Comparison of ENCODE assay signal across 11 mouse cellular contexts in genomic region chr11:74575940-74576339, GRCm38 (mm10). TPM values are rescaled to one million over a fixed set of nuclear protein-coding genes. Genes with fewer than 3 reads are reported as not detected.
DNase-seq lines count a peak whose midpoint lies in the region; ATAC-seq and TF ChIP-seq lines count a peak whose summit lies in the region.
"Had no signal": no experiment of that assay in that cellular context is flagged by ENCODE, and none has a peak within 500 bp of the region (broad histone marks: within the 10 kb centered on the region; RNA-seq: fewer than 3 reads in every experiment).

No protein-coding gene starts in this region.

- no peak for DNase-seq in hindbrain, postnatal 0 days (ENCODE audit: low spot score)
- no peak for DNase-seq in hindbrain, embryonic 10.5 days (ENCODE audit: low spot score)
- peak; percentile 37 for DNase-seq in liver, embryonic 13.5 days
- DNase-seq in adrenal gland, adult (ENCODE audit: inconsistent age in 2 of 2, low spot score in 1 of 2): no peak
- DNase-seq in kidney, postnatal 14 days: no peak
- DNase-seq in cerebellum, adult 8-10 months: no peak
- DNase-seq: thymus, postnatal 36 days had no signal

- H3K36me3 ChIP-seq in hindbrain, postnatal 0 days (ENCODE audit: insufficient read depth, low read length): no peaks in the 10 kb centered on the region
- H3K36me3 ChIP-seq in hindbrain, embryonic 10.5 days: no peaks in the 10 kb centered on the region
- H3K36me3 ChIP-seq in liver, embryonic 13.5 days: no peaks in the 10 kb centered on the region

- ATAC-seq in hindbrain, postnatal 0 days: 0 out of 2 replicates have a peak, but pooled peaks have one; percentile 50
- ATAC-seq in common myeloid progenitor, adult 5-6 weeks (replicated peaks; ENCODE audit: low read depth, poor library complexity, severe bottlenecking): peak; percentile 70
- ATAC-seq in liver, embryonic 13.5 days (ENCODE audit: low read depth): peak; percentile 53
- ATAC-seq in neutrophil, adult 5-6 weeks (ENCODE audit: extremely low read depth, insufficient number of reproducible peaks, low FRiP score, poor library complexity, severe bottlenecking): peak; percentile 47
- ATAC-seq: inflammation-experienced regulatory T-cells, adult 6 months had no signal

- H3K4me2 ChIP-seq in hindbrain, postnatal 0 days (ENCODE audit: low read depth, low read length): no peak overlapping the region
- peak overlapping the region; percentile 65 for H3K4me2 ChIP-seq in liver, embryonic 13.5 days

- no peaks in the 10 kb centered on the region for H3K27me3 ChIP-seq in hindbrain, postnatal 0 days (ENCODE audit: insufficient read depth, low read length)
- H3K27me3 ChIP-seq in hindbrain, embryonic 10.5 days (ENCODE audit: insufficient read depth, poor library complexity, severe bottlenecking): no peaks in the 10 kb centered on the region
- H3K27me3 ChIP-seq in liver, embryonic 13.5 days: no peaks in the 10 kb centered on the region

- H3K4me3 ChIP-seq in hindbrain, postnatal 0 days (ENCODE audit: low read length): no peak overlapping the region
- H3K4me3 ChIP-seq in hindbrain, embryonic 10.5 days: no peak overlapping the region
- no peak overlapping the region for H3K4me3 ChIP-seq in liver, embryonic 13.5 days (replicated peaks)

- WGBS in hindbrain, postnatal 0 days: 55% methylated on average over 3 of the region's 3 CpGs
- 80% methylated on average over 3 of the region's 3 CpGs for WGBS in hindbrain, embryonic 10.5 days
- 29% methylated on average over 3 of the region's 3 CpGs for WGBS in liver, embryonic 13.5 days (ENCODE audit: insufficient replicate concordance)

- no peak overlapping the region for H3K9ac ChIP-seq in hindbrain, postnatal 0 days (replicated peaks; ENCODE audit: low read length)
- peak overlapping the region; percentile 69 for H3K9ac ChIP-seq in liver, embryonic 13.5 days

- H3K4me1 ChIP-seq in hindbrain, postnatal 0 days (ENCODE audit: insufficient read depth, low read length): no peaks in the 10 kb centered on the region
- peaks cover 11% of the 10 kb centered on the region for H3K4me1 ChIP-seq in hindbrain, embryonic 10.5 days (replicated peaks)
- H3K4me1 ChIP-seq in liver, embryonic 13.5 days (replicated peaks): peaks cover 96% of the 10 kb centered on the region

- H3K9me3 ChIP-seq in hindbrain, postnatal 0 days (ENCODE audit: low read length): no peaks in the 10 kb centered on the region
- H3K9me3 ChIP-seq in hindbrain, embryonic 10.5 days: no peaks in the 10 kb centered on the region
- no peaks in the 10 kb centered on the region for H3K9me3 ChIP-seq in liver, embryonic 13.5 days (replicated peaks)

- no peak for TF ChIP-seq CTCF in hindbrain, postnatal 0 days (IDR thresholded peaks at IDR 0.05; ENCODE audit: low read depth)

- no peak overlapping the region for H3K27ac ChIP-seq in hindbrain, postnatal 0 days
- H3K27ac ChIP-seq in hindbrain, embryonic 10.5 days: no peak overlapping the region
- H3K27ac ChIP-seq in liver, embryonic 13.5 days: peak overlapping the region; percentile 99
- H3K27ac ChIP-seq: macrophage had no signal

RNA-seq across cellular contexts. Expression of gene Rap1gap2, which starts 34.8 kb away (rescaled TPM):
- total RNA-seq in hindbrain, postnatal 0 days (2014; rRNA removed): 48.5 and 55.5 TPM in 2 replicates
- polyA plus RNA-seq in hindbrain, postnatal 0 days (2015; fragmentation: Nextera tagmentation; extraction: Ambion mirVana): 9.9 and 11.1 TPM in 2 replicates
- polyA plus RNA-seq in hindbrain, embryonic 10.5 days (2016; fragmentation: Nextera tagmentation; extraction: Ambion mirVana): 1.5 and 1.6 TPM in 2 replicates
- 2.0 TPM in 2 replicates for total RNA-seq in common myeloid progenitor, adult 5-6 weeks (2017)
- polyA plus RNA-seq in liver, embryonic 13.5 days (2015; fragmentation: Nextera tagmentation; extraction: Ambion mirVana): 0.77 and 0.82 TPM in 2 replicates
- total RNA-seq in neutrophil, adult 5-6 weeks (2017): 34.8 and 39.7 TPM in 2 replicates

RNA-seq across cellular contexts. Expression of gene Ccdc92b, which starts 43.5 kb away (rescaled TPM):
- 16.8 and 19.5 TPM in 2 replicates for total RNA-seq in hindbrain, postnatal 0 days (2014; rRNA removed)
- polyA plus RNA-seq in hindbrain, postnatal 0 days (2015; fragmentation: Nextera tagmentation; extraction: Ambion mirVana): 3.4 TPM in 2 replicates
- 0.61 and 1.2 TPM in 2 replicates for polyA plus RNA-seq in hindbrain, embryonic 10.5 days (2016; fragmentation: Nextera tagmentation; extraction: Ambion mirVana)
- total RNA-seq in common myeloid progenitor, adult 5-6 weeks (2017): not detected in 2 replicates
- polyA plus RNA-seq in liver, embryonic 13.5 days (2015; fragmentation: Nextera tagmentation; extraction: Ambion mirVana): 7.6 and 8.3 TPM in 2 replicates
- total RNA-seq in neutrophil, adult 5-6 weeks (2017): not detected in 2 replicates
- polyA plus RNA-seq: inflammation-experienced regulatory T-cells, adult 6 months had no signal

Comparison
In these comparisons a context has a peak if more than half of its experiments do, and no peak if none do; other contexts are left out.
1. RNA of gene Rap1gap2, which starts 34.8 kb away (total RNA-seq): 48.5 to 55.5 TPM in hindbrain, postnatal 0 days and 34.8 to 39.7 TPM in neutrophil, adult 5-6 weeks; 2.0 TPM in common myeloid progenitor, adult 5-6 weeks; every median in the first group is over 10 times any median in the second.
2. RNA of gene Ccdc92b, which starts 43.5 kb away (total RNA-seq): 16.8 to 19.5 TPM in hindbrain, postnatal 0 days; not detected in common myeloid progenitor, adult 5-6 weeks and not detected in neutrophil, adult 5-6 weeks; every median in the first group is over 10 times any median in the second.
3. Peak in every context shown above with its lines, with median percentiles within 50 percentile points of each other: ATAC-seq.